Mouse (Mus musculus) lung, postnatal 4 days (tissue): ENCODE data around the gene Fam161a.
A peak's percentile ranks its signal among the peaks of the same experiment; 100 is the strongest.

Experiments
- DNase-seq, 2 experiments: peaks; one replicate each; pipeline ENCODE4 v3.0.0; 2021

Gene Fam161a

DNA sequence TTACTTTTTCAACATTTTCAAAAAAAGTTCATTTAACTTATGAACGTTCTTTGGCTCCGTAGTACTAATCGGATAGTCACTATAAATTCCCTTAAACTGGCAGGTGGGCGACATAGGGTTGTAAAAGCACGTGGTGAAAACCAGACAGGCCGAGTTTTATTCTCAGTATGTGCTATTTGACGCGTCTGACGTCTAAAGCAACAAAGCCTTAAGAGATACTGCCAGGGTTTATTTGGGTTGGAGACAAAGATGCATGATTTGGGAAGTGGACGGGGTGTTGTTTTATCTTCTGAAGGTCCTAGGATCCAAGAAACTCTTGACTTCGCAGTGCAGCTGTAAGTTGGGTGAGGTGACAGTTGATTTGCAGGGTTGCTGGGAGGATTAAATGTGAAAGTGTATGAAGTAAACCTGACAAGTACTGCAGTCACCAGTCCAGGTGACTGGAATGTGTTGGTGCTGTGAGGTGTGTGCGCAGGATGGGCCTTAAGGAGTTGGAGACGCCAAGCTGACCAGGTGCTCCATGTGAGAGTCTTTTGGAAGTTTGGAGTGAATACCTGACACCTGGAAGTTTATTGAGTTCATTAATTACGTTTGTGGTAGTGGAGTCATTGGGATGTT, 16.0 kb upstream of the Fam161a start:
- DNase-seq: no peak

DNA sequence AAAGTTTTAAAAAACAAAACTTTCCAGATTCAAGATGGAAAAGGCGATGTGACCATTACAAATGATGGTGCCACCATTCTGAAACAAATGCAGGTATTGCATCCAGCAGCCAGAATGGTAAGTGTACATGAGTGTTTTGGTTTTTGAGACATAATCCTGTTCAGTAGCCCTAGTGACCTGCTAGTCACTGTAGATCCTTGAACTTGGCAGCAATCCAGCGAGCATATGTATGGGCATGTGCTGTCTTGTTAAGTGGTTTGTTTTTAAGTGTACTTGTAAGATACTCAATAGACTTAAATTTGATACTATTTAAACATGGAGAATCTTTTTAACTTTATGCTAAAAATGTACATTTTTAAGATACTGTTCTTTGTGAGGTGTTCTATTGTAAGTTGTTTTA, 13.1 kb upstream of the Fam161a start:
- no peak for DNase-seq

DNA sequence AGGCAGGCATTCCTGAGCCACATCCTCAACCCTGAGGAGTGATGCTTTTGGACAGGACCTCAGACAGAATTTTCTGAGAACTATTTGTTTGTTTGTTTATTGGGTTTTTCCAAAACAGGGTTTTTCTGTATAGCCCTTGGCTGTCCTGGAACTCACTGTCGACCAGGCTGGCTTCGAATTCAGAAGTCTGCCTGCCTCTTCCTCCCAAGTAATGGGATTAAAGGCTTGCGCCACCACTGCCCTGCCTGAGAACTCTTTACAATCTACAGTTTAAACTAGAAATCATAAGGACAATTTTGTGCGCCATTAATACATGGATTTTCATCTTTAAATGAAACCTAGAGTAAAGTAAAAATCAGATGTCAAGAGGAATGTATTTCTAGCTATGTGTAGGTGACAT, 11.9 kb upstream of the Fam161a start:
- DNase-seq: no peak

DNA sequence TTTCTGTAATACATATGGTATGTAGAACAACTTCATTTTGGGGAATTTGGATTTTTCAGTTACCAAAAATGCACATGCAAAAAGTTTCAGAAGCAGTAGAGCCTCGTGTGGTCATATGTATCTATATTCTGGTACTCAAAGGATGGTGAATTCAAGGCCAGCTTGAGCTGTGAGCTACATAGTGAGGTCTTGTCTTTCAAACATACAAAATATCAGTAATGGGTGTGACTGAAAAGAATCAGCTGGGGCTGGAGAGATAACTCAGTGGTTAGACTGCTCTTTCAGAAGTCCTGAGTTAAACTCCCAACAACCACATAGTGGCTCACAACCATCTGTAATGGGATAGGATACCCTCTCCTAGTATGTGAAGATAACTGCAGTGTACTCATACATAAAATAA, 9.0 kb upstream of the Fam161a start:
- DNase-seq: no peak

DNA sequence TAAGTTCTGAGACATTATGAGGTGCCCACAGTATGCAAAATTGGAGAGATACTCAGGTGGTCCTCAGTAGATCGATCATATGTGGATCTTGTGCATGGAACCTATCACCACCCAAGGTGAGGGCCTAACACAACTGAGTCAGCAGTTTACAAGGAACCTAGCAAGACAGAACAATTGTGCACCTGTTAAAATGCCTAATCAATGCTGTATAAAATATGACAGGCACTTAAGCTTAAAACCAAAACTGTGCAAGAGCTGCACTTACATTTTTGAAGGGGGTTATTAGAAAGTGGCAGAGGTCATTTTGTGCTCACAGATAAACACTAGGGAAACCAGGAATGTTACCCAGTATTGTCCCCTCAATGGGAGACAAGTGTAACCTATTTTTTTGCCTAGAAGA, 2.1 kb upstream of the Fam161a start:
- DNase-seq: no peak

DNA sequence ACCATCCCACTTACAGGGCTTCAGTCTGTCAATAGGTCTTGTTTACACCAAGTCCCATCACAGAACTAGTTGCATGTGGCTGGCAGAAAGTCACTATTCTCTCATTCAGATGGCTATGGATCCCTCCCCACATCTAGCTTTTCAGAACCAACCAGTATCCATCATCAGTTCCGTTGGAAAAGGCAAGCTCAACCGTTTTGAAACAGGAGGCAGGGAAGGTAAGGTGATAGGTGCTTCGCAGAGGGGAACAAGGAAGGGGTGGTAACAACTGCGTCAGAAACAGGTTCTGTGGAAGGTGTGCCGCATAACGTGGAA, 208 bp upstream of the Fam161a start:
- no peak for DNase-seq

DNA sequence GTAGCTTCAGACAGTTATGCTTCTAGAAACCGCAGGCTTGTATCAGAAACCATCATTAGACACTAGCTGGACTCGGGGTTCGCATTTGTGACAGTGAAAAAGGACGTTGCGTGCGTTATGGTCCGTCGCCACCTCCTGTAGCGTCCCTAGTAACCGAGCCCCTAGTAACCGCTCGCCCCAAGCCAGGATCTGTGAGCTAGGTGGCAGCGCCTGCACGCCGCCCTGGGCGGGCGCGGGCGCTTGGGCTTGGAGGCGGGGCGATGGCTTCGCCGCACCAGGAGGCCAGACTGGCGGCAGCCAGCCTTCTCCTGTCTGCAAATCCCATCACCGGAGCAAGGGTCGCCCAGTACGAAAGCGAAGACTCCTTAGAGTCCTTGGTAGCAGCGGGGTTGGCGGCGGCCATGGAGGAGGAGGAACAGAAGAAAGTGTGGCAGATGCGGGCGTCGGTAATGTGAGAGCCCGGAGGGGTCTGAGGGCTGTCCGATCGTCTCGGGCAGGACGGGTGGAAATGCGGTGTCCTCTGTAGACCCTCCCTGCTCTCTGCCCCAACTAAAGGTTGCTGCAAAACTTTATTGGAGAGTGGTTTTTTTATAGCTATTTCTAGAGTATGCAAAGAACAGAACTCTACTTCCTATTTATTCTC, 971 bp downstream of the Fam161a start:
- peak; percentile 85 to 90 for DNase-seq

DNA sequence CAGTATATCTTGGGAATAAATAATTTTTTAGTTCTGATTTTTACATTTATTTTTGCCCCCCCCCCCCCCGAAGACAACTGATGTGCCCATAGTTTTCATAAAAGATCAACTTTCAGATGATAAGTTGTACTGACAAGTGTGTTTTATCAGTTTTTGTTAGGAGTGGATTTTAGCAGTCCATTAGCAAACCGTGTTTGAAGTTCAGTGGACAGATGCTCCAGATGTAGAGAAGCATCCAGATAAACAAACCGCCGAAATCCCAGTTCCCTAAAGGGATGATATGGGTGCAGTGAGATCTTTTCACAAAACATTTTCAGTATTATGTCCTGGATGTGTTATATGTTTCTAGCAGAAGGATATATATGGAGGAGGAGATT, 1.5 kb downstream of the Fam161a start:
- DNase-seq: no peak

DNA sequence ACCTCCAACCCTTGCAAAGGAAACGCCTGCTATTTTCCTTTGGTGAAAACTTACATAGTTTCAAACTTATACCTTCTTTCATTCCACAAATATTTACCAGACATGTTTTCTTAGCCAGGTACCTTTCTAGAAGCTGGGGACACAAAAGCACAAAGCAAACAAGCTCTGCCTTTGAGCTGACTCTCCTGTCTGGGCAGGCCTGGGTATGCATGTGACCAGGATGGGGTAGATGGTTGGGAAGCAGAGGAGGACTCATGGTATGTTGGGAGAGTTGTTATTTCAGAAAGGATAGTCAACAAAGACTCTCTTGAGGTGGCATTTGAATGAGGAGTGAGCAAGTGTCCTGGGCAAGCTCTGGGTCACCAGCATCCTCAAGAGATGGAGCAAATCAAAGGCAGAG, 5.8 kb downstream of the Fam161a start:
- no peak for DNase-seq

DNA sequence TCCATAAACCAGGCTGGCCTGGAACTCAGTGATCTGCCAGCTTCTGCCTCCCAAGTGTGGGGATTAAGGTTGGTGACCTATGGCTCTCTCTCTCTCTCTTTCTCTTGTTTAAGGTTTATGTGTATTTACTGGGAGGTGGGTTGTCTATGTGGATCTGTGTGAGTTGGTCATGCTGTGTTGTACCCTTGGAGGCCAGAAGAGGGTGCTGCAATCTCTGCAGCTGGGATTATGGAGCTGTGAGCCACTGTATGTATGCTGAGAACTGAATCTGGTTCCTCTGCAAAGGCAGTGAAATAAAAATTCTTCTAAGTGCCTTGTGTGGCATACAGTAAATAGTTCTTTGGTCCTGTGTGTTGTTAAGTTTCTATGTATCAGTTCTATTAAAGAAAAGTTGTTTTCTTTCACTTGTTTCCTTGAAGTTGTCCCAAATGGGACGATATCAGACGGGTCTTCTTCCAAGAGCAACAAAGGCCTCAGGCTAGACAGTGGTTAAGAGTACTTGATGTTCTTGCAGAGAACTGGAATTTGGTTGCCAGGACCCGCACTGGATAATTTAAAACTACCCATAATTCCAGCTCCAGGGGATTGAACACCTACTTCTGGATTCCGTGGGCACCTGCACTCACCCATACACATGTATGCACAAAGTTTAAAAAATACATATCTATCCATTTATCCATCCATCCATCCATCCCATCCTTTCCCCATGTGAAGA, 6.4 kb downstream of the Fam161a start:
- no peak for DNase-seq

DNA sequence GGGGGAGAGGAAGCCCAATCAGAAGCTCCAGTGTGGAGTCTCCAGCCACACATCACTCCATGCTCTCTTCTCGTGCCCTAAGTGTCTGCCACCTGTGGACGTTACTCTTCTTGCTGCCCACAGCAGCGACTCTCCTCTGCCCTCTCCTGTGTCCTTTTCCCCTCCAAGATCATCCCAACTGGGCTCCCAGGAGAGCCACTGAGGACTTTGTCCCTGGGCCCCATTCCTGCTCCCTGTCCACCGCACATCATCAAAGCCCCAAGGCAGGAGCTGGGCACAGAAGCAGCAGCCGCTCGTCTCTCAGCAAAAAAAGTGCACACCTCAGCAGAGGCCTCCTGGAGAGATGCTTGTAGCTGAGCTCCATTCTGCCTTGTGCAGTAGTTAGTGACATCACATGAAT, 7.7 kb downstream of the Fam161a start:
- no peak for DNase-seq

DNA sequence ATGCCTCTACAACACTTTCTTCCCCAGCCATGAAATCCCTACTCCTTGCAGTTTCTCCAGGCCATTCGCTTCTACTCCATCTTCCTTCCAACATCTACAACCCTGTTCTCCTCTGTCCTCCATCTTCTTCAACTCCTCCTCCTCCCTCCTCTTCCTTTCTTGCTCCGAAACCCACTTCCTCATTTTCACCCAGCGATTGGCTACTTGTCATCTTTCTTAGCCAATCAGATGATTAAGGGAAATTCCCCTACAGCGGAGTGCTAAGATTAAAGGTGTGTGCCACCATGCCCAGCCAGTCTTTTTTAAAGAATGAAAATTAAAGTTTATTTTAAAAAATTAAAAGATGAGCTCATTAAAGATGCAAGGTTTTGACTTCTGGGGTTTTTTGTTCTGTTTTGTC, 10.6 kb downstream of the Fam161a start:
- no peak for DNase-seq

DNA sequence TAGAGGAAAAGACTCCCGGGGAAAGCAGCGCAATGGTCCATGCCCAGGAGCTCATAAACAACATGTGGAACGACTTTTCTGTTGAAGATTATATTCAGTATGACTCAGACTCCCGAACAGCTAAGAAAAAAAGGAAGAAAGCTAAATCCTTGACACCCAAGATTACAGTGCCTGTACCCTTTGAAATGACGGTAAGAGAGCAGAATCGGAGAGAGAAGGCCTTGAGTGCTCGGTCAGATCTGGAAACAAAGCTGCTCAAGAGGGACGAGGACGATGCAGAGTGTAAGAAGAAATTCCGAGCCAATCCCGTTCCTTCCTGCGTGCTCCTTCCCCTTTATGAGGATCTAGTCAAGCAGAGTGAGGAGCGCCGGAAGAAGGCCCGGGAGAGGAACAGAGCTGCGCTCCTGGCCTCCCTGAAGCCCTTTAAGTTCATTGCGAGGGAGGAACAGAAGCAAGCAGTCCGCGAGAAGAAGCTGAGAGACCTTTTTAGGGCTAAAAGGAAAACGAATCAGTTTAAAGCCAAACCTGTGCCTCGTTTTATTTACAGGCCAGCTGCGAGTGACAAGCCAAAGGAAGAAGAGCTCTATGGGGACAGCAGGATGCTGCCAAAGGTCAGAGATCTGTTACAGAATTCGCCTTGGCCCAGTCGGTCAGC, 12.9 kb downstream of the Fam161a start:
- no peak for DNase-seq

DNA sequence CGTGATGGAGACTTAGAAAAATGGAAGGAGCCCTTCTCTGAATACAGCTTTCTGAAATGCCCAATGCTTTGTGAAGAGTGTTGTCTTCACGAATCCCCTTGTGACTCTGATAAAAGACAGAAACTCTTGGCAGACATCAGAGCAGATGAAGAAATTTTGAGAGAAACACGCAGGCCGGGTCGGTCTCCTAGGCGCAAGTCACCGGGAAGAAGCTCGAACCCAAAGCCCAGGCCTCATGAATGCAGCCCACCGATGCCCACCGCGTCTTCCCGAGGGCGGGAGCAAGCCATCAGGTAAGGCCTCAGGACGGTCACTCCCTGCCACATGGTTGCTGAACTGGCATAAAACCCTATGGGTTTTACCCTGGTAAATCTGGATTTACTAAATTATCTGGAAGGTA, 13.5 kb downstream of the Fam161a start:
- DNase-seq: no peak

DNA sequence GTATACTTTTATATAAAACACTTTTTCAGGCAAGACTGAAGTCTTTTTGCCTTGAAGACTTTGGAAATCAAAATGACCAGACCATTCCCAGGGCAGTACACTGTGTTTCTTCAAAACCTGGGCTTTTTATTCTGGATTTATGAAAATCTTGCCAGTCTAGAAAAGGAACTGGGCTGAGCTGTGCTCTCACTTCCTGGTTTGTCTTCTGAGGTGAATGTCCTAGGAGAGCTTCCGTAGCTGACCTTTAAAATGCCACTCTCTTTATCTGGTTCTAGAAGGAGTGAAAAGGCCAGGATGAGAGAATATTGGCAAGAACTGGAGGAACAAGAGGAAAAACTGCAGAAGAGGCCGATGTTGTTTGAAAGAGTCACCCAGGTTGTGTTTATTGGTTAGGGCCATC, 15.8 kb downstream of the Fam161a start:
- DNase-seq: no peak

DNA sequence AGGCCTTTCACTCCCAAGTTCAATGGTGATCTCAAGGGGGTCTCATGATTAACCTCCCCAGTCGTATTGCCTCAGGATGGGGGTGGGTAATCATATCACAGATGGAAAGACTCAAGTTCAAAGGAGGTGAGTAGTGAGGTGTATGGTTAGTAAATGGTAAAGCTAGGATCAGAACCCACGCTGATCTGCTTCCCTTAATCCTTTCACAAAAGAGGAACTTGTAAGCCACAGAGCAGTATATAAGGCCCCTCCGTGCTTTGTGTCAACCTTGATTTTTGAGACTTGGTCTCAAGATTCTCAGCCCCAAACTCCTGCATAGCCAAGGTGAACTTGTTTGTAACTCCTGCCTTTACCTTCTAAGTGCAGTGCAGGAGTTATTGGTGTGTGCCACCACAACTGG, 16.8 kb downstream of the Fam161a start:
- DNase-seq: no peak

DNA sequence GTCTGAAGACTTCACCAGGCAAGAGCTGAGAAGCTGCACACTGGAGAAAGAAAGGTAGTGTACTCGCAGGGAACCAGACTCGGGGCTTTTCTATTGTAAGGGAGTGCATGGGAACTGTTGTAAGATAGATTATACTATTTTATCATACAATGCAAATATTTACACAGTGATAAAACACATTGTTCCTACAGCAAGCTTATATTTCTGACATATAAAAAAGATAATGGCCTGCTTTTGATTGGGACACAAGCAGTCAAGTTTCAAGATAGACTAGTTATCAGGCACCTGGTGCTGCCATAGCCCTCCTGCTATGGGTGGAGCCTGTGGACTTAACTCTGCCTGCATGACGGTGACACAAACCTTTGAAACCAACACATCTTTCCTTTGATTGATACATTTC, 21.6 kb downstream of the Fam161a start:
- no peak for DNase-seq

DNA sequence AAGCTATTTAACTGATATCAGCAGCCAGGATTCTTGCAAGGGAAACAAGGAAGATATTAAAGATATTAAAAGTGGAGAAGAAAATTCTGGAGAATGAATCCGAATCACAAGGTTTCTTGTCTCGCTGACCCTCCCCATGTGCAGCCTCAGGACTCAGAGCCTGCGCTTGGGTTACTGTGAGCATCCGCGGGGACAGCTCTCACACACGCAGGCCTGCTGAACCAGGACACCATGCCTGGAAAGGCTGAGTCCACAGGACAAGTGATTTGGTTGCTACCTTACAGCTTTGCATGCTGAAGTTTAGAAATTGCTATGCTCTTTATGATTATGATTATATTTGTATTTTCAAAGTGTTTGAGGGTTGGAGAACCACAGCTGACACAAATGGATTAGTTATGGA, 22.1 kb downstream of the Fam161a start:
- DNase-seq: no peak

DNA sequence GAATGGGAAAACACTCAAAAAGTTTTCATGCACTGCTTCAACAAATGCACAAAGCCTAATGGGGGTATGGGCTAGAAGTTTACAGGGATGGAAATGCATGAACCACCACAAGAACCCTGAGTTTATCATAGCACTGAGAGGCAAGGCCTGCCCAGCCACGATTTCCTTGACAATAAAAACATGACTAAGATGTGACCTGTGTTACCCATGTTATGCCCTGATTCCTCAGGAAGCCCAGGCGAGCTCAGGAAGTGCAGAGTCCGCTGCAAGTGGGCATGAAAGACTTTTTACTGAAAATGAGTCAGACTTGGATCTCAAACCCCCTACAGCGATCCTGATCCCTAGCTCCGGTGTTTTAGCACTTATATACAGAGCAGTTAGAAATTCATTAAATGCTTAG, 39.9 kb downstream of the Fam161a start:
- DNase-seq: no peak

DNA sequence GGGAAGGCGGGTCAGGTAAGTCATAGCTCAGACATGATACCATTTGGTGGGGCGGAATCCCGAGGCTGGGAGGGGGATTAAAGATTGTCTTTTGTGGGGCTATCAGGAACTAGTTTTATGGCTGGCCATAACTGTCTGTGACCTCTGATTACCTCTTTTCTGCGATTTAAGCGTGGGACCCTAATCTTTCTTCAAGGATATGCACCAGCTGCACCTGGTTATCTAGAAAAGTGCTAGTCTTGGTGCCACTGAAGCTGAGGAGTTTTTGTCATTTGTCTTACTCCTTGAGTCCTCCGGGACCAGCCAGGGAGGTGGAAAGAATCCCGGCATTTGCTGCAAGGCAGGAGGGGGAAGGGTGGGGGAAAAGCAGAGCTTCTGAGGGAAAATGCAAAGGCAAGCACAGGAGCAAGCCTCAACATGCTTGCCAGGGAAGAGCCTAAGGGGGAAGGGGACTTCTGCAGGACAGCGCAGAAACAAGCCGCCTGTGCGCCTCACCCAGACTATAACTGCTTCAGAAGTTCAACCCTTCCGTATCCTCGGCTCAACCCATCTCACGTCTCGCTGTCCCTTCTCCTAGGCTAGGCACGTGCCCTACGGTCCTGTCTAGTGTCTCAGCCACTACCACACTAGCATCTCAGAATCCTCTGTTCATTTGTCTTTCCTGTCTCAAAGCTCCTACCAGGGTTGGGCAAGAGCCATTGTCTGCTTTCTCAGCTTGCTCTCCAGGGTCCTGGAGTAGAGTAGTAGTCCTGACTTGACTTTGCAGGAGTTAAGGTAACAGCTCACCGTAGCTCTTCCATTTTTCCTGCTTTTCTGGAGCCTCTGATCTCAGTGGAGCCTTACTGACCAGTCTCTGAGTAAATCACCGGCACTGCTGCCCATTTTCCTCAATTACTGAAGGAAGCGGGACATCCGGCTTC, 40.6 kb downstream of the Fam161a start:
- DNase-seq: peak in 1 of 2 experiments; percentile 4

DNA sequence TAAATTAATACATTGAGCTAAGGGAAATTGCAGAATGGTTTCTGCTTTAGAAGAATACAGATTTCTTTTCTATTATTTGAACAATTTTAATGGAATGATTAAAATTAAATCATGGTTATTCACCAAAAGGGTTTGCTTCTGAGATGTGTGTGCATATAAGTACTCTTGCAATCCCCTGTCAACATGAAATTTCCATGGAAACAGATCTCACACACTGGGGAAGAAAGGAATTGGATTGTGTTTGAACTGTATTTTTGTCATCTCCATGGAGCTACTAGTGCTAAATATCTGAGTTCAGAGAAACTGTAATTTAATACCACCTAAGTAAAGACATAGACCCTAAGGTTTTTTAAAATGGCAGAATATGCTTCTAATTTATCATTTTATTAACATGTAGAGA, 42.3 kb downstream of the Fam161a start:
- DNase-seq: no peak

DNA sequence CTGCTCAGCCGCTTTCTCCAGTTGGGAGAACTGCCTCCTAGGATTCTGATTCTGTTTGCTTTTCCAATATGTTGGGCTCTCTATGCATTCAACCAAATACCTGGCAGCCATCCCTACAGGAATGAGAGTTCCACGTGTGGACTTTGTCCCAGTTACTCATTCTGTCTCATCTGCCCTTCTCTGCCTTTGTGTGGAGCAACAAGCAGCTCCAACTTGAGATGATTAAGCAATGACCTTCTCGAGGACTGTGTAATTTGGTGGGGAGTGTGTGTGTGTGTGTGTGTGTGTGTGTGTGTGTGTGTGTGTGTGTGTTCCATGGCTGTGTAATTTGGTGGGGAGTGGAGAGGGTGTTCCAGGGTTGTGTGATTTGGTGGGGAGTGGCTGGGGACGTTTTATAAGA, 45.0 kb downstream of the Fam161a start:
- DNase-seq: no peak

DNA sequence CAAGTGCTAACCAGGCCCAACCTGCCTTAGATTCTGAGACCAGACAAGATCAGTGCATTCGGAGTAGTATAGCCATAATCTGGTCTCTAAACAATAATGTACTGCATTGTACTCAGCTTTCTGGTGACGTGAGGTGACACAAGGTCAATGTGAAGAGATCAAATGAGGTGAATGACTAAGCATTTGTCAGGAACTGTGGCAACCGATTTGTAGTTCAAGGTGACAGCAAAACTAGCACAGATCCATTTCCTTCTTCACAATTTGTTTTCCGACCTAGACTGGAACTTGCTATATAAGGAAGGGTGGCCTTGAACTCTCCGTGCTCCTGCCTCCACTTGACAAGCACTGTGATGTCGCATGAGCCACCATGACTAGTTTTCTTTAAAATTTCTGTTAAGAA, 55.8 kb downstream of the Fam161a start:
- DNase-seq: no peak
